Mouse (Mus musculus) heart, embryonic 13.5 days (tissue): ENCODE data around the gene Ranbp3l. TPM values are rescaled to one million over a fixed set of nuclear protein-coding genes. Genes with fewer than 3 reads are reported as not detected.

Source experiments
- ATAC-seq: fragments of 200-750 bp; cut with Nextera tagmentation; 2 replicates; pipeline ENCODE4 v1.8.0; 2017; ENCODE audit warnings: moderate TSS enrichment; ENCODE audit not compliant: insufficient number of reproducible peaks, low FRiP score, low TSS enrichment; ENCODE audit errors: extremely low read depth
- H3K27ac ChIP-seq: fragments of 300-500 bp; sonication (generic); replicated peaks from 2 replicates; pipeline ENCODE4 v1.5.1; 2015; ENCODE audit warnings: moderate library complexity, mild to moderate bottlenecking, inconsistent platforms
- H3K27me3 ChIP-seq: fragments of 300-500 bp; sonication (generic); replicated peaks from 2 replicates; pipeline ENCODE4 v1.6.1; 2015; ENCODE audit warnings: mild to moderate bottlenecking, inconsistent platforms
- H3K36me3 ChIP-seq: fragments of 300-500 bp; sonication (generic); 2 replicates; pipeline ENCODE4 v1.6.1; 2015; ENCODE audit warnings: mild to moderate bottlenecking, inconsistent platforms
- H3K4me1 ChIP-seq: fragments of 300-500 bp; sonication (generic); 2 replicates; pipeline ENCODE4 v1.6.1; 2015; ENCODE audit warnings: inconsistent platforms
- H3K4me2 ChIP-seq: fragments of 300-500 bp; sonication (generic); 2 replicates; pipeline ENCODE4 v1.6.1; 2015; ENCODE audit warnings: inconsistent platforms, mild to moderate bottlenecking, moderate library complexity
- H3K4me3 ChIP-seq: fragments of 300-500 bp; sonication (generic); 2 replicates; pipeline ENCODE4 v1.5.1; 2015; ENCODE audit warnings: moderate library complexity, mild to moderate bottlenecking, inconsistent platforms
- H3K9ac ChIP-seq: fragments of 300-500 bp; sonication (generic); 2 replicates; pipeline ENCODE4 v1.6.1; 2015; ENCODE audit warnings: inconsistent platforms, mild to moderate bottlenecking, moderate library complexity
- H3K9me3 ChIP-seq: fragments of 300-500 bp; sonication (generic); 2 replicates; pipeline ENCODE4 v1.6.1; 2016; ENCODE audit warnings: inconsistent platforms
- WGBS: fragments of 180-500 bp; shearing (Covaris S2); methylation state at CpG from one replicate; pipeline ENCODE4 v1.1.7; 2015; ENCODE audit warnings: mixed read lengths; 5-methylcytosine and 5-hydroxymethylcytosine counted together
- polyA plus RNA-seq: library from polyadenylated mRNA; unstranded; fragments of >200 nt; fragmentation: Nextera tagmentation; extraction: Ambion mirVana; gene quantifications from 2 replicates; pipeline ENCODE4 v1.2.1, GENCODE M21; 2015

Gene Ranbp3l
- polyA plus RNA-seq, 1 experiment from 2014 or later: 0.32 TPM

- H3K27ac ChIP-seq: peak overlapping the region; percentile 97
- under 1% methylated on average over 66 of the region's 66 CpGs for WGBS
- H3K9ac ChIP-seq: peak overlapping the region; percentile 98
- no peaks in the 10 kb centered on the region for H3K36me3 ChIP-seq
- H3K4me2 ChIP-seq: peak overlapping the region; percentile 80
- peaks cover 46% of the 10 kb centered on the region for H3K4me1 ChIP-seq
- H3K27me3 ChIP-seq: no peaks in the 10 kb centered on the region
- H3K4me3 ChIP-seq: peak overlapping the region; percentile 99
- peak; percentile 44; the same call in 1 of the 2 replicates for ATAC-seq
- H3K9me3 ChIP-seq: no peaks in the 10 kb centered on the region
Measured at GRCm38 (mm10) chr15:9071556-9072544, 104.1 kb downstream of the Ranbp3l start.

GRCm38 (mm10) chr15:9072630-9073029 is 104.9 kb downstream of the Ranbp3l start:
- ATAC-seq: no peak
- Histone ChIP-seq H3K9me3 (no peaks in the 10 kb centered on the region), H3K9ac (peak overlapping the region; percentile 98), H3K36me3 (no peaks in the 10 kb centered on the region), H3K4me3 (peak overlapping the region; percentile 99), H3K4me2 (peak overlapping the region; percentile 80), H3K27me3 (no peaks in the 10 kb centered on the region), H3K4me1 (peaks cover 53% of the 10 kb centered on the region), H3K27ac (peak overlapping the region; percentile 97)
- 5% methylated on average over 5 of the region's 5 CpGs for WGBS

- Histone ChIP-seq H3K9ac (peak overlapping the region; percentile 98), H3K36me3 (no peaks in the 10 kb centered on the region), H3K4me2 (peak overlapping the region; percentile 80), H3K27ac (peak overlapping the region; percentile 97), H3K9me3 (no peaks in the 10 kb centered on the region), H3K27me3 (no peaks in the 10 kb centered on the region), H3K4me1 (peaks cover 58% of the 10 kb centered on the region), H3K4me3 (peak overlapping the region; percentile 99)
- 11% methylated on average over 12 of the region's 12 CpGs for WGBS
- ATAC-seq: no peak
Measured at GRCm38 (mm10) chr15:9073067-9073608, 105.4 kb downstream of the Ranbp3l start.

GRCm38 (mm10) chr15:9073684-9074083 is 105.9 kb downstream of the Ranbp3l start:
- Histone ChIP-seq H3K4me1 (peaks cover 63% of the 10 kb centered on the region), H3K9ac (peak overlapping the region; percentile 98), H3K9me3 (no peaks in the 10 kb centered on the region), H3K36me3 (no peaks in the 10 kb centered on the region), H3K27me3 (no peaks in the 10 kb centered on the region), H3K27ac (peak overlapping the region; percentile 97), H3K4me2 (peak overlapping the region; percentile 80), H3K4me3 (peak overlapping the region; percentile 99)
- no peak for ATAC-seq
- 61% methylated on average over 5 of the region's 5 CpGs for WGBS

GRCm38 (mm10) chr15:9074139-9074538 is 106.4 kb downstream of the Ranbp3l start:
- ATAC-seq: no peak
- Histone ChIP-seq H3K4me3 (peak overlapping the region; percentile 99), H3K9me3 (no peaks in the 10 kb centered on the region), H3K4me1 (peaks cover 68% of the 10 kb centered on the region), H3K4me2 (peak overlapping the region; percentile 80), H3K9ac (peak overlapping the region; percentile 98; the same call in 1 of the 2 replicates), H3K36me3 (no peaks in the 10 kb centered on the region), H3K27ac (peak overlapping the region; percentile 97), H3K27me3 (no peaks in the 10 kb centered on the region)
- WGBS: 16% methylated on average over 2 of the region's 2 CpGs

GRCm38 (mm10) chr15:9074671-9075070 is 106.9 kb downstream of the Ranbp3l start:
- Histone ChIP-seq H3K27me3 (no peaks in the 10 kb centered on the region), H3K36me3 (no peaks in the 10 kb centered on the region), H3K4me1 (peaks cover 73% of the 10 kb centered on the region), H3K27ac (peak overlapping the region; percentile 97), H3K9me3 (no peaks in the 10 kb centered on the region), H3K4me2 (peak overlapping the region; percentile 80), H3K9ac (peak overlapping the region; percentile 76), H3K4me3 (peak overlapping the region; percentile 99)
- 4% methylated on average over 4 of the region's 4 CpGs for WGBS
- ATAC-seq: peak; percentile 35

GRCm38 (mm10) chr15:9075608-9076200 is 108.0 kb downstream of the Ranbp3l start:
- H3K27me3 ChIP-seq: no peaks in the 10 kb centered on the region
- 43% methylated on average over 14 of the region's 14 CpGs for WGBS
- peak overlapping the region; percentile 80 for H3K4me2 ChIP-seq
- H3K4me3 ChIP-seq: peak overlapping the region; percentile 99
- peak overlapping the region; percentile 76 for H3K9ac ChIP-seq
- no peaks in the 10 kb centered on the region for H3K36me3 ChIP-seq
- ATAC-seq: no peak
- no peaks in the 10 kb centered on the region for H3K9me3 ChIP-seq
- peak overlapping the region; percentile 97 for H3K27ac ChIP-seq
- peaks cover 73% of the 10 kb centered on the region for H3K4me1 ChIP-seq

GRCm38 (mm10) chr15:9078481-9079300 is 110.9 kb downstream of the Ranbp3l start:
- H3K27ac ChIP-seq: peak overlapping the region; percentile 98
- WGBS: 18% methylated on average over 12 of the region's 12 CpGs
- H3K4me1 ChIP-seq: peaks cover 92% of the 10 kb centered on the region
- peak overlapping the region; percentile 74 for H3K9ac ChIP-seq
- H3K36me3 ChIP-seq: peaks cover 4% of the 10 kb centered on the region; the same call in 1 of the 2 replicates
- ATAC-seq: peak; percentile 38; the same call in 1 of the 2 replicates
- H3K9me3 ChIP-seq: no peaks in the 10 kb centered on the region
- H3K4me3 ChIP-seq: peak overlapping the region; percentile 28
- peak overlapping the region; percentile 66 for H3K4me2 ChIP-seq
- H3K27me3 ChIP-seq: no peaks in the 10 kb centered on the region

GRCm38 (mm10) chr15:9079626-9080025 is 111.9 kb downstream of the Ranbp3l start:
- no peak for ATAC-seq
- Histone ChIP-seq H3K27ac (peak overlapping the region; percentile 98), H3K27me3 (no peaks in the 10 kb centered on the region), H3K4me3 (peak overlapping the region; percentile 28), H3K9ac (peak overlapping the region; percentile 74; the same call in 1 of the 2 replicates), H3K4me2 (peak overlapping the region; percentile 66), H3K9me3 (no peaks in the 10 kb centered on the region), H3K36me3 (peaks cover 11% of the 10 kb centered on the region), H3K4me1 (peaks cover 82% of the 10 kb centered on the region)
- WGBS: 35% methylated on average over 5 of the region's 5 CpGs

GRCm38 (mm10) chr15:9080206-9080605 is 112.5 kb downstream of the Ranbp3l start:
- Histone ChIP-seq H3K9ac (peak overlapping the region; percentile 40; the same call in 1 of the 2 replicates), H3K27ac (peak overlapping the region; percentile 98), H3K9me3 (no peaks in the 10 kb centered on the region), H3K36me3 (peaks cover 15% of the 10 kb centered on the region), H3K4me3 (peak overlapping the region; percentile 14; the same call in 1 of the 2 replicates), H3K4me2 (peak overlapping the region; percentile 49), H3K27me3 (no peaks in the 10 kb centered on the region), H3K4me1 (peaks cover 80% of the 10 kb centered on the region)
- 18% methylated on average over 4 of the region's 4 CpGs for WGBS
- ATAC-seq: no peak
